Comparison of ENCODE assay signal across 9 mouse cellular contexts in genomic region chr17:68002608-68003595, GRCm38 (mm10). TPM values are rescaled to one million over a fixed set of nuclear protein-coding genes. Genes with fewer than 3 reads are reported as not detected.
DNase-seq lines count a peak whose midpoint lies in the region; ATAC-seq and TF ChIP-seq lines count a peak whose summit lies in the region.
"Had no signal": no experiment of that assay in that cellular context is flagged by ENCODE, and none has a peak within 500 bp of the region (broad histone marks: within the 10 kb centered on the region; RNA-seq: fewer than 3 reads in every experiment).

No protein-coding gene starts in this region.

- H3K9ac ChIP-seq in kidney, embryonic 15.5 days, result peak overlapping the region; percentile 73
- peak overlapping the region; percentile 73 for H3K9ac ChIP-seq in limb, embryonic 12.5 days (replicated peaks)
- H3K9ac ChIP-seq in neural tube, embryonic 13.5 days, result peak overlapping the region; percentile 75

- 21% methylated on average over 17 of the region's 17 CpGs for WGBS in kidney, embryonic 15.5 days
- 32% methylated on average over 17 of the region's 17 CpGs for WGBS in kidney, adult 2 months
- 28% methylated on average over 17 of the region's 17 CpGs for WGBS in limb, embryonic 12.5 days
- 35% methylated on average over 17 of the region's 17 CpGs for WGBS in neural tube, embryonic 13.5 days

- no peaks in the 10 kb centered on the region for H3K9me3 ChIP-seq in kidney, embryonic 15.5 days (replicated peaks)
- no peaks in the 10 kb centered on the region; the same call in 1 of the 2 replicates for H3K9me3 ChIP-seq in limb, embryonic 12.5 days
- no peaks in the 10 kb centered on the region for H3K9me3 ChIP-seq in neural tube, embryonic 13.5 days

- H3K36me3 ChIP-seq in kidney, embryonic 15.5 days, result no peaks in the 10 kb centered on the region
- no peaks in the 10 kb centered on the region for H3K36me3 ChIP-seq in kidney, adult 2 months (ENCODE audit: control insufficient read depth, insufficient read depth, low read length)
- H3K36me3 ChIP-seq in limb, embryonic 12.5 days, result no peaks in the 10 kb centered on the region
- no peaks in the 10 kb centered on the region for H3K36me3 ChIP-seq in neural tube, embryonic 13.5 days

- H3K4me3 ChIP-seq in kidney, embryonic 15.5 days (replicated peaks), result peak overlapping the region; percentile 85
- H3K4me3 ChIP-seq in kidney, adult 2 months (ENCODE audit: insufficient read depth, low read depth, low read length), result no peak overlapping the region
- H3K4me3 ChIP-seq in limb, embryonic 12.5 days (replicated peaks), result peak overlapping the region; percentile 67
- peak overlapping the region; percentile 68 for H3K4me3 ChIP-seq in neural tube, embryonic 13.5 days

- no peaks in the 10 kb centered on the region for H3K27me3 ChIP-seq in kidney, embryonic 15.5 days
- H3K27me3 ChIP-seq in kidney, adult 2 months (replicated peaks; ENCODE audit: control insufficient read depth, insufficient read depth, low read length), result no peaks in the 10 kb centered on the region
- no peaks in the 10 kb centered on the region for H3K27me3 ChIP-seq in limb, embryonic 12.5 days
- no peaks in the 10 kb centered on the region for H3K27me3 ChIP-seq in neural tube, embryonic 13.5 days
- H3K27me3 ChIP-seq: Patski had no signal

- H3K27ac ChIP-seq in kidney, embryonic 15.5 days, result peak overlapping the region; percentile 95
- no peak overlapping the region for H3K27ac ChIP-seq in kidney, adult 2 months (ENCODE audit: insufficient read depth, low read depth, low read length)
- H3K27ac ChIP-seq in limb, embryonic 12.5 days, result peak overlapping the region; percentile 95; the same call in 1 of the 2 replicates
- 0 out of 2 replicates have a peak overlapping the region, but pooled peaks have one; percentile 79 for H3K27ac ChIP-seq in neural tube, embryonic 13.5 days (replicated peaks)

- TF ChIP-seq POLR2A in kidney, adult 2 months (IDR thresholded peaks at IDR 0.05; ENCODE audit: low read depth, low read length), result no peak

- no peak for ATAC-seq in kidney, embryonic 15.5 days (replicated peaks; ENCODE audit: low FRiP score)
- ATAC-seq in limb, embryonic 12.5 days (ENCODE audit: insufficient number of reproducible peaks, insufficient read depth, low FRiP score, low TSS enrichment, low read depth), result no peak
- ATAC-seq in neural tube, embryonic 13.5 days (ENCODE audit: low read depth), result no peak

- TF ChIP-seq CTCF in kidney, adult 2 months (conservative IDR thresholded peaks at IDR 0.05; ENCODE audit: insufficient read depth, insufficient read length, low read depth, low read length), result no peak

- peak overlapping the region; percentile 77 for H3K4me2 ChIP-seq in kidney, embryonic 15.5 days
- H3K4me2 ChIP-seq in limb, embryonic 12.5 days, result peak overlapping the region; percentile 66
- peak overlapping the region; percentile 79 for H3K4me2 ChIP-seq in neural tube, embryonic 13.5 days

- DNase-seq in kidney, adult 2 months, result no peak
- DNase-seq in fat pad, adult 2 months (ENCODE audit: extremely low read depth, low read depth, low spot score), result peak; percentile 57
- DNase-seq in urinary bladder, adult 2 months (ENCODE audit: low spot score), result no peak
- no peak for DNase-seq in right cerebral cortex, postnatal 4 days
- DNase-seq in gastrocnemius, postnatal 10 days, result no peak

- peaks cover 37% of the 10 kb centered on the region for H3K4me1 ChIP-seq in kidney, embryonic 15.5 days
- H3K4me1 ChIP-seq in kidney, adult 2 months (ENCODE audit: control insufficient read depth, insufficient read depth, low read length), result peaks cover 3% of the 10 kb centered on the region; the same call in 1 of the 2 replicates
- peaks cover 57% of the 10 kb centered on the region for H3K4me1 ChIP-seq in limb, embryonic 12.5 days (replicated peaks)
- peaks cover 41% of the 10 kb centered on the region for H3K4me1 ChIP-seq in neural tube, embryonic 13.5 days (replicated peaks)

RNA-seq across cellular contexts. Expression of gene Arhgap28, which starts 1.0 kb away (rescaled TPM):
- polyA plus RNA-seq in kidney, embryonic 15.5 days (2015; fragmentation: Nextera tagmentation; extraction: Ambion mirVana), result 22.1 and 26.0 TPM in 2 replicates
- polyA plus RNA-seq in kidney, adult 2 months (2012; rRNA removed), result 2.9 and 3.7 TPM in 2 replicates
- 67.0 and 70.5 TPM in 2 replicates for polyA plus RNA-seq in limb, embryonic 12.5 days (2016; fragmentation: Nextera tagmentation; extraction: Ambion mirVana)
- polyA plus RNA-seq in neural tube, embryonic 13.5 days (2015; fragmentation: Nextera tagmentation; extraction: Ambion mirVana), result 15.1 and 16.8 TPM in 2 replicates
- 9.3 and 9.7 TPM in 2 replicates for polyA plus RNA-seq in urinary bladder, adult 2 months (2012; rRNA removed)
- total RNA-seq in gastrocnemius, postnatal 10 days (2021), result 10 to 100 TPM in 1 of 2 experiments, 1 to 10 TPM in 1; 8.2 to 10.9 TPM
